Mouse (Mus musculus) mouse trophoblast stem cell (cell line): ENCODE measurements around the gene Alg3.

Source experiments
- in situ Hi-C, 2 experiments: fragments of 300-500 bp; cut with MseI, MboI; formaldehyde crosslinking; loops; 2 replicates in 1 of 2; 3 replicates in 1 of 2; pipeline ENCODE4 v1.15.1; 2025

Alg3 gene

DNA sequence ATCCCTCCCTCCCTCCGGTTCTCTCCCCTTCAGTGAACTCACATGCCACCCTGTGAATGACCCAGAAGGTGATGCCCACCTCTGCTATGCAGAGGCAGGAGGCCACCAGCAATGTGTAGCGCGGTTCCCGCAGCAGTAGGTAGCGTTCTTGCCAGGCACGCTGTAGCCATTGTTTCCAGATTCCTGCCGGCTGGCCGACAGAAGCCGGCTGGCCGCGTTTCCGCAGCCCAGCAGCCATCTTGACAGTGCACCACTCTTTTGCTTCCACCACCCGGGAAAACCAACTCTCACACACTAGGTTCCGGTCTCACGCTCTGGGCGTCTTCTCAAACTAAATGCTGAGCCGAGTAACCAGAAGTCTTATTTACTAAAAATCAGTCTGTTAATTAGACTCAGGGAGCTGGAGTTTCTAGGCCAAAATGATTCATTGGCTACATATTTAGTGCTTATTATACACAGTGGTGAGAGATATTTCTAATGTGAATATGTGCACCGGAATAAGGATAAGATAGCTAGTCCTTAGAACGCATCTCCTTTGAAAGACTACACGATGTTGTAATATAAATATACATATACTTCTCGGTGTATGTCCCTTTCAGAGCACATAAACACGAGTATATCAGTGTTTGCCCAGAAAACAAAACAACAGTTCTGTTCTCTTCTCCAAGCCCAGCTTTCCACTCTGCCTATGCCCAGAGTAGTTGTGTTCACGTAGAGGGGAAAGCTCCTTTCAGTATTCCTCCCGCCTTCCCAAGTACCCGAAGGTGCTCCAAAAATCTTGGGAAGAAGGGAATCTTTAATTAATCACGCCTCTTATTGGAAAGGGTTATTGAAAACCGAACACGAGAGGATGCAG, 806 bp downstream of the Alg3 start:
- in situ Hi-C loops: no loop called here

DNA sequence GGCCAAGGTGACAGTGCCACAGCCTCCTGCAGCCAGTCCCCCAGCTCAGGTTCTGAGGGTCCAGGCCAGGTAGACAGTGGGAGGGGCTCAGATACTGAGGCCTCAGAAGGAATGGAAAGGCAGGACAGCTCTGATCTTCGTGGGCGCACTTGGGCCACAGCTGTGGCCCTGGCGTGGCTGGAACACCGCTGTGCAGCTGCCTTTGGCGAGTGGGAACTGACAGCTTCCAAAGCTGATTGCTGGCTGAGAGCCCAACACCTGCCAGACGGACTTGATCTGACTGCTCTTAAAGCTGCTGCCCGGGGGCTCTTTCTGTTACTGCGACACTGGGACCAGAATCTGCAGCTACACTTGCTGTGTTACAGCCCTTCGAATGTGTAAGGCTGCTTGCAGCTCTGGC, 6.8 kb downstream of the Alg3 start:
- in situ Hi-C loops: no loop called here

DNA sequence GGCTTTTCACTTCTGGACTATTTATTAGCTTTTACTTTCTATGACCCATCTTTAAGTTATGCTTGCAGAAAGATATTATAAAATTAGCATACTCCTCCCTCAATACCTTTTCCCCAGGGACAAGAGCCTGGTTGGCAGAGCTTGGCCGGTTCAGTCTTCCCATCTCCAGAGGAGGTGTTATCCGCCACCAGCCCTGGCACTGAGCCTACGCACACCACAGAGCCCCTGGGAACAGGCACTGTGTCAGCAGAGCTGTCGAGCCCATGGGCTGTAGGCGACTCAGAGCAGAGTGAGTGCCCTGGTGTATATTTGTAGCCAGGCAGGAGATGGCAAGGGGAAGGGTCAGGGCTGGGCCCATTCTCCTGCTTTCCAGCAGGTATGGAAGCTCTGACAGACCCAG, 11.0 kb downstream of the Alg3 start:
- in situ Hi-C loops: no loop called here

DNA sequence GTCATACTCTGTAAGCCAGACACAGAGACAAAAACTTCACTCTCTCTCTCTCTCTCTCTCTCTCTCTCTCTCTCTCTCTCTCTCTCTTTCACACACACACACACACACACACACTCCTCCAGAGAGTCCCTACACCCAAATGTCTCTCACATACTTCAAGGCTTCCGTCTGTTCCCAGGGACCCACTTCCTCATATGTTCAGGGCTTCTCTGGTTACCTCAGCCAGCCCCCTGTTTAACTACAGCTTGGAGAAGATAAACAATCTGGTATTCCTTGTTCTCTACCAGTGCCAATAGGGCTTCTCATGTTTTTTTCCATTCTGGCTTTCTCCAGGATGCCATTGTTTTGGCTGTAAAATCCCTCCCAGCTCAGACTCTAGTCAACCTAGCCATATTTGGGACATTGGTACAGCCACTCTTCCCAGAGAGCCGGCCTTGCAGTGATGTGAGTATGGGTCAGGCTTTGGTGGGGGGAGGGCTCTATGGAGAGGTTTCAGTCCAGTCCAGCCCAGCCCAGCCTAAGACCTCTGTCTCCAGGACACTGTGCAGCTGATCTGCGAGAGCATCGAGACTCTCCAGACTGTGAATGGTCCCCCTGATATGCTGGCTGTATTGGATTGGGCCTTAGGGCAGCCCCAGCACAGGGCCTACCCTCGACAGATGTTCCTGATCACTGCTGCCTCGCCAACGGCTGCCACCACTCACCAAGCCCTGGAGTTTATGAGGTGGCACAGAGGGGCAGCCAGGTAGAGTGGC, 14.7 kb downstream of the Alg3 start:
- in situ Hi-C loops: no loop called here

DNA sequence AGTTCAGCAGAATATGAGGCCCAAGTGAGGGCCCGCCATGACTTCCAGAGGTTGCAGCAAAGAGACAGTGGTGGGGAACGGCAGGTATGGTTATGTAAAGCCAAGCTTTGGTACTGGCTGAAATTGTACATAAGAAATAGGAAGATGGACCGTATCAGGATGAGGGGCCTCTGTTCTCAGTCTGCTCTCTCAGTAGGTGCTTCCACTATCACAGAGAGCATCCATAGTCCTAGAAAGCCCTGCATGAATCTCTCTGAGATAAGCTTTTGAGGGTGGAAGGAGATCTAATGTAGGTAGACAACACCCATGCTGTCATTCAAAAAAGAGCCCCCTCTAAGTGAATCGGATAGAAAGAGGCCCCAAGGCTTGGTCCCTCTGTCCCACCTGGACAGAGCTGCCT, 15.8 kb downstream of the Alg3 start:
- in situ Hi-C loops: no loop called here

DNA sequence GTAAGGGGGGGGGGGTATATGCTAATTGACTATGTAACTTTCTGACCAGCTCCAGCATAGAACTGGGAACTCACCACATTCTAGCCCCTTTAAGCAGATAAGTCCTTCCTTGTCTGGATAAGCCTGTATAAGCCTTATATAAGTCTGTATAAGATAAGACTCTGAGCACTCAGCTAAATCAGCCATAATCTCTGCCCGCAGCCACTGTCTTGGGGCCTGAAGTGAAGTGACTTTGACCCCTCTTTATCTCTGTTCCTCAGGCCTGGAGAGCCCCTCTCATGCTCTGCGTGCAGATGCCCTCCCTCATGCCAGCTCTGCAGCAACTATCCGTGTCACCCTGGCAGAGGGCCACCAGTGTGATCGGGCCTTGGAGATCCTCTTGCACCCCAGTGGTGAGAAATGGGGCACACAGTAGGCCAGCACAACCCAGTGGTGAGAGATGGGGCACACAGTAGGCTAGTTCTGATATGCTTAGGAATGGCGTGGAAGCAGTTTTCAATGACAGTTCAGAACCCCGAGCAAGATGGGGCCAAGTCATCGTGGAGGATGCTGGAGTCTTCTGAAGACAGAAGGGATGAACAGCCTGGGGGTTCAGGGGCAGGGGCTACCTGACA, 16.4 kb downstream of the Alg3 start:
- in situ Hi-C loops: no loop called here

DNA sequence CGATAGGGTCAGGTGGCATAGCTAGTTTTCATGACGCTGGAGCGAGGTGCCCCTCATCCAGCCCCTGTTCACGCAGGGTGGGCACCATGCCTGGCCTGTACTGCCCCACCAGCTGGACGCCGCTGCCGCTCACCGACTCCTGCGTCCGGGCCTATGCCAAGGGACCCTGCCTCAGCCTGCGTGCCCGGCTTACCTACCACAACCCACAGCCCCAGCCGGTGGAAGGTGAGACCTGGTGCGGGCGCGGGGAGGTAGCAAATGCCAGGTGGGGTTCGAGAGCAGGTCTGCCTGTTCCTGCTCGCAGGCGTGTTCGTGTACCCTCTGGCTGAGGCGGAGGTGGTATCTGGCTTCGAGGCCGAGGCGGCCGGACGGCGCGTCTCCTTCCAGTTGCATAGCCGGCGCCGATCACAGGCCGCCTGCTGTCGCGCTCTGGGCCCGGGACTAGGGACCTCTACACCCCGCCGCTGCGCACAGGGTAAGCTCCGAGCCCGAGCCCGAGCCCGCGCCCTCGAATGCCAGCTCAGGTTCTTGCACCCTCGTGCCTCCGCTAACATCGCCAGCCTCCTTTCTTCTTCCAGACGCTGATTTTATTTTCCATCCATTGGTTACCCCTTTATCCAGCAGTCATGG, 20.3 kb downstream of the Alg3 start:
- in situ Hi-C loops: no loop called here

DNA sequence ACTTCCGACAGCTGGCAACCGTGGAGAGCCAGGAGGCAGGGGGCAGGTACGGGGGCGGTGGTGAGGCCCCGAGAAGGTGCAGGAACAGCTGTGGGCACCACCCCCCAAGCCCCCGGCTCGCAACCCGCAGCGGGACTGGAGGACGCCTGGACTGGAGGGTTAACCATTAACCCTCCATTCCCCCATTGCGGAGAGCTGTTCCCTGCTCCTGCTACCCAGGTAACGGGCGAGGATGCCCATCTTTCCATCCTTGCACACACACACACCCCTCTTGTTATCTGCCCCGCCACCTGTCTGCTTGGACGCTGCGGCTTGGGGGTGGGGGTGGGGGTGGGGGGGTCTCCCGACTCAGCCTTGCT, 20.9 kb downstream of the Alg3 start:
- in situ Hi-C loops: no loop called here

DNA sequence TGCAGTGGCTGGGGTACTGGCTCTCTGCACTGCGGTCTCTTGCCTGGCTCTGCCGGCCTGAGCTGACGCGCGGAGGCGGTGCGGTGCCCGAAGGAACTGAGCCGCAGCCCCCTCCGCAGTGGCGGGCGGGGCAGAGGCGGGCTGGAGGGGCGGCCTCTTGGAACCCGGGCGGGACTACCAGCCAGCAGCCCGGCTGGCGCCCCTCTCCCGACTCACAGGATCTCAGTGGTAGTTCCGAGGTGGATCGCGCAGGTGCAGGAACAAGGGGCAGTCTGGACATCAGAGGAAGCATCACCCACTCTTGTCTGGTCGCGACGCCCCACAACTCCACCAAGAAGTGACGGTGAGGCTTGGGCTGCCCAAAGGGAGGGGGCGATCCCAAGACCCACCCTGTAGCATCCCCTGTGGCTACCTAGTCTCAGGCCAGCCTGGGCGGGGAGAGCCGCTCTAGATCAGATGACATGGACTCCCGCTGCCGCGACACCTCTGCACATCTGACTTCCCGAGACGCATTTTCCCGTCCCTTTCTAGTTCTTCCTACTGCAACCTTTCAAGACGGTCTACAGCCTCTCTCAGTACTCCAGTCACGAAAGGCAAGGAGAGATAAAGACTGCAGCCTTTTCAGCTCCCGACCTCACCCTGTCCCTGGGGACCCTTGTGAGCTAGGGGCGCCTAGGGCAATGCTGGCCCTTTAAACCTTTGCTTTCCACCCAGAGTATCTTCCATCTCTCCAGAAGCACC, 21.4 kb downstream of the Alg3 start:
- in situ Hi-C loops: no loop called here

DNA sequence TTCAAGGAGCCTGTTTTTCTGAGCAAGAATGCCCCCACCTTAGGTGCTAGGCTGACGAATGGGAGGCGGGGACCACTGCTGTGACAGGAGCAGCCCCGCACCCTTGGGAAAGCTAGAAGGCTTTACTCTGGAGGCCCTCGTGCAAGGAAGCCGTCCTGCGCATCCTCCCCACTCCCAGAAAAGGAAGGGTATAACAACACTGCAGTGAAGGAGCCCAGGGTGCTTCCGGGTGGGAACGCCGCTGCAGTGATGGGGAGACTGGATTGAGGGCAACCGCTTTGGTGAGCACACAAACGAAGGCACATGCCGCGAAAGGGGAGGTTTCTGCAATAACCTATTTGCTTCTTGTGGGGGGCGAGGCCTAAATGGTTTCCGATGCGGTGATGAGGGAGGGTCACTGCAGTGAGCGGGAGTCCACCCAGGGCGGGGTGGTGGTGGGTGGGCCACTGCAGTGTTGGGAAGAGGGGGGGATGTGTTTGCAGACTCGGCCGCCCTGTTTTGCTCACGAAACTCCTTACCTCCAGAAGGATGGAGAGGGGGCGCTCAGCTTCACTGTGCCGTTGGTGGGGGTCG, 22.1 kb downstream of the Alg3 start, which contains the start of gene Vwa5b2:
TSS of gene Vwa5b2 (plus strand) at position 106 of the 573 bp plus-strand sequence.
- in situ Hi-C loops: no loop called here

DNA sequence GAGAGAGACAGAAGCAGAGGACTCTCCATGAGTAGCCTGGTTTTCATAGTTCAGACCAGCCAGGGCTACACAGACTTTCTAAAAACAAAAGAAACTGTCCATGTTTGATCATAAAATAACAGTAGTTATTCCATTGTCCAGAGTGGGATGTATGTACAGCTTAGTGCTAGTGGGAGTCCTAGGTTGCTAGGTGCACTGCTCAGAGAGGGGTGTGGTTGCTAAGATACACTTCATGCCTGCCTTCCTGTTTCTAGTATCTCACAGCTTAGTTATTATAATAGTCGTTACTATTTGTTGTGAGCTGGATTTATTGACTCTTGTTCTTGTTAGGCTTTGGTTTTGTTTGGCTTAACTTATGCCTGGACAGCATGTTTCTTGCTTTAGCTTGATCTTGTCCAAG, 46.5 kb downstream of the Alg3 start:
- in situ Hi-C loops: no loop called here

DNA sequence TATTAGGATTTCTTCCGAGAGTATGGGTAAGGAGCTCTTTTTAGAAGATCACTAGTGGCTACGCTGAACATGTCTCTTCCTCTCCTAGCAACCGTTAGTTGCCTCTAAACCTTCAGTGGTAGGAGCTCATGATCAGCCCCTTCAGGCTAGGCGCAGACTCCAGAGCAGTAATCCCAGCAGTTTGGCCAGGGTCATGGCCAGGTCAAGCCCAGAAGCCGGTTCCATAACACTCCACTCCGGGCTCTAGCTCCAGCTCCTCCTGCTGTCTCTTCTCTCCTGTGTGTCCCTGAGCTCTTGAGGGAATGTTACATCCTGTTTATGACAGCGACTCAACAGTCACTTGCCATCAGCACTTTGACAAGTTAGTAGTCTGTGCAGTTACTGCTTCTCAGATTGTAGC, 54.2 kb downstream of the Alg3 start:
- in situ Hi-C loops: no loop called here
